Mouse (Mus musculus) stomach, postnatal 0 days (tissue): ENCODE measurements around the gene Mtus2.

Experiments
- CTCF ChIP-seq: IDR thresholded peaks from 2 replicates; pipeline ENCODE4 v1.5.1; 2016; ENCODE audit warnings: antibody characterized with exemption, low read depth, mild to moderate bottlenecking, moderate library complexity
- EP300 ChIP-seq: optimal IDR thresholded peaks from 2 replicates; pipeline ENCODE3; 2016; ENCODE audit warnings: antibody characterized with exemption

- TF ChIP-seq CTCF (no peak), EP300 (no peak)
Measured at GRCm38 (mm10) chr5:147911744-147912143, 45.4 kb upstream of the Mtus2 start.
